Mouse (Mus musculus) neural tube, embryonic 14.5 days (tissue): ENCODE data around the gene Eif4enif1. TPM values are rescaled to one million over a fixed set of nuclear protein-coding genes. Genes with fewer than 3 reads are reported as not detected.

Experiments
- ATAC-seq: fragments of 200-750 bp; cut with Nextera tagmentation; 2 replicates; pipeline ENCODE4 v1.8.0; 2017; ENCODE audit warnings: low read depth, mild to moderate bottlenecking, moderate TSS enrichment, moderate library complexity
- H3K27ac ChIP-seq: fragments of 300-500 bp; sonication (generic); 2 replicates; pipeline ENCODE4 v1.5.1; 2014; ENCODE audit warnings: low read depth, mild to moderate bottlenecking, control low read depth, low read length, moderate library complexity, mixed read lengths
- H3K27me3 ChIP-seq: fragments of 300-500 bp; sonication (generic); 2 replicates; pipeline ENCODE4 v1.6.1; 2014; ENCODE audit warnings: low read length; ENCODE audit not compliant: control insufficient read depth, insufficient read depth
- H3K36me3 ChIP-seq: fragments of 300-500 bp; sonication (generic); 2 replicates; pipeline ENCODE4 v1.6.1; 2014; ENCODE audit warnings: low read length, mixed read lengths; ENCODE audit not compliant: control insufficient read depth, insufficient read depth
- H3K4me1 ChIP-seq: fragments of 300-500 bp; sonication (generic); 2 replicates; pipeline ENCODE4 v1.6.1; 2014; ENCODE audit warnings: low read length; ENCODE audit not compliant: control insufficient read depth, insufficient read depth
- H3K4me2 ChIP-seq: fragments of 300-500 bp; sonication (generic); 2 replicates; pipeline ENCODE4 v1.6.1; 2014; ENCODE audit warnings: mild to moderate bottlenecking, low read depth, low read length, control low read depth
- H3K4me3 ChIP-seq: fragments of 300-500 bp; sonication (generic); 2 replicates; pipeline ENCODE4 v1.5.1; 2014; ENCODE audit warnings: low read depth, low read length, control low read depth, mixed read lengths
- H3K9ac ChIP-seq: fragments of 300-500 bp; sonication (generic); replicated peaks from 2 replicates; pipeline ENCODE4 v1.6.1; 2014; ENCODE audit warnings: low read depth, mild to moderate bottlenecking, control low read depth, low read length, mixed read lengths
- H3K9me3 ChIP-seq: fragments of 300-500 bp; sonication (generic); 2 replicates; pipeline ENCODE4 v1.6.1; 2016; ENCODE audit warnings: low read length; ENCODE audit not compliant: control insufficient read depth
- WGBS: fragments of 180-500 bp; shearing (Covaris S2); extraction: QIAGEN DNeasy Blood & Tissue Kit; methylation state at CpG from one replicate; pipeline ENCODE4 v1.1.7; 2014; 5-methylcytosine and 5-hydroxymethylcytosine counted together
- polyA plus RNA-seq: library from polyadenylated mRNA; unstranded; fragments of >200 nt; fragmentation: Nextera tagmentation; extraction: Ambion mirVana; gene quantifications from 2 replicates; pipeline ENCODE4 v1.2.1, GENCODE M21; 2014

The Eif4enif1 gene
- polyA plus RNA-seq, 1 experiment from 2014 or later = 64.5 TPM

- H3K4me1 ChIP-seq = peaks cover 43% of the 10 kb centered on the region
- 0 out of 2 replicates have a peak, but pooled peaks have one; percentile 1 for ATAC-seq
- H3K9ac ChIP-seq = peak overlapping the region; percentile 97
- no peaks in the 10 kb centered on the region for H3K27me3 ChIP-seq
- H3K4me3 ChIP-seq = peak overlapping the region; percentile 81
- WGBS = under 1% methylated on average over 50 of the region's 50 CpGs
- H3K27ac ChIP-seq = peak overlapping the region; percentile 100
- peak overlapping the region; percentile 100 for H3K4me2 ChIP-seq
- H3K9me3 ChIP-seq = no peaks in the 10 kb centered on the region
- peaks cover 19% of the 10 kb centered on the region for H3K36me3 ChIP-seq
These were observed 88.6 kb downstream of the Eif4enif1 start for GRCm38 (mm10) chr11:3290640-3291310.

- H3K36me3 ChIP-seq = peaks cover 23% of the 10 kb centered on the region
- peak overlapping the region; percentile 100 for H3K27ac ChIP-seq
- peaks cover 45% of the 10 kb centered on the region for H3K4me1 ChIP-seq
- peak overlapping the region; percentile 97 for H3K9ac ChIP-seq
- 1% methylated on average over 26 of the region's 26 CpGs for WGBS
- no peaks in the 10 kb centered on the region for H3K9me3 ChIP-seq
- H3K27me3 ChIP-seq = no peaks in the 10 kb centered on the region
- H3K4me3 ChIP-seq = peak overlapping the region; percentile 81
- H3K4me2 ChIP-seq = peak overlapping the region; percentile 100
- ATAC-seq = no peak
These were observed 89.3 kb downstream of the Eif4enif1 start for GRCm38 (mm10) chr11:3291311-3292061.

- peaks cover 45% of the 10 kb centered on the region for H3K4me1 ChIP-seq
- no peaks in the 10 kb centered on the region for H3K9me3 ChIP-seq
- H3K27me3 ChIP-seq = no peaks in the 10 kb centered on the region
- H3K9ac ChIP-seq = peak overlapping the region; percentile 97
- peak overlapping the region; percentile 100 for H3K4me2 ChIP-seq
- peaks cover 29% of the 10 kb centered on the region for H3K36me3 ChIP-seq
- peak overlapping the region; percentile 81 for H3K4me3 ChIP-seq
- ATAC-seq = peak; percentile 3; the same call in 1 of the 2 replicates
- peak overlapping the region; percentile 100 for H3K27ac ChIP-seq
- WGBS = 0% methylated on average over 8 of the region's 8 CpGs
These were observed 89.8 kb downstream of the Eif4enif1 start for GRCm38 (mm10) chr11:3292062-3292421.

GRCm38 (mm10) chr11:3292711-3293249, 90.6 kb downstream of the Eif4enif1 start:
- H3K4me2 ChIP-seq = peak overlapping the region; percentile 100
- H3K27ac ChIP-seq = peak overlapping the region; percentile 100
- WGBS = under 1% methylated on average over 8 of the region's 8 CpGs
- peak overlapping the region; percentile 97 for H3K9ac ChIP-seq
- H3K27me3 ChIP-seq = no peaks in the 10 kb centered on the region
- no peaks in the 10 kb centered on the region for H3K9me3 ChIP-seq
- H3K4me3 ChIP-seq = peak overlapping the region; percentile 81
- ATAC-seq = peak; percentile 1; the same call in 1 of the 2 replicates
- H3K36me3 ChIP-seq = peaks cover 35% of the 10 kb centered on the region
- peaks cover 40% of the 10 kb centered on the region for H3K4me1 ChIP-seq

- Histone ChIP-seq H3K9me3 (no peaks in the 10 kb centered on the region), H3K9ac (peak overlapping the region; percentile 97), H3K27me3 (no peaks in the 10 kb centered on the region), H3K27ac (peak overlapping the region; percentile 100), H3K4me1 (peaks cover 34% of the 10 kb centered on the region), H3K36me3 (peaks cover 41% of the 10 kb centered on the region), H3K4me3 (peak overlapping the region; percentile 81), H3K4me2 (peak overlapping the region; percentile 100)
- WGBS = 10% methylated on average over 4 of the region's 4 CpGs
- no peak for ATAC-seq
These were observed 91.2 kb downstream of the Eif4enif1 start for GRCm38 (mm10) chr11:3293361-3293760.

Other genes with a start within 250 kb of the Eif4enif1 start
- gene Sfi1, start 8.9 kb upstream of the Eif4enif1 start, polyA plus RNA-seq = 12.8 and 14.4 TPM in 2 replicates
- 190 and 221 TPM in 2 replicates for gene Drg1, start 64.0 kb downstream of the Eif4enif1 start, polyA plus RNA-seq
- gene Patz1, start 86.5 kb downstream of the Eif4enif1 start, polyA plus RNA-seq = 42.8 and 55.0 TPM in 2 replicates
- gene Pik3ip1, start 128.0 kb downstream of the Eif4enif1 start, polyA plus RNA-seq = 24.2 and 29.4 TPM in 2 replicates
- gene Limk2, start 206.8 kb downstream of the Eif4enif1 start, polyA plus RNA-seq = 161 and 166 TPM in 2 replicates
- 45.7 and 47.1 TPM in 2 replicates for gene Rnf185, start 250.0 kb downstream of the Eif4enif1 start, polyA plus RNA-seq